Mouse (Mus musculus) kidney, embryonic 16.5 days (tissue): ENCODE results near the gene Msi2. TPM values are rescaled to one million over a fixed set of nuclear protein-coding genes. Genes with fewer than 3 reads are reported as not detected.

Experiments used
- ATAC-seq: fragments of 200-750 bp; cut with Nextera tagmentation; 2 replicates; pipeline ENCODE4 v1.8.0; 2017; ENCODE audit warnings: moderate TSS enrichment; ENCODE audit not compliant: low FRiP score, low TSS enrichment
- H3K27ac ChIP-seq: fragments of 300-500 bp; sonication (generic); 2 replicates; pipeline ENCODE4 v1.5.1; 2014; ENCODE audit warnings: low read length
- H3K27me3 ChIP-seq: fragments of 300-500 bp; sonication (generic); 2 replicates; pipeline ENCODE4 v1.6.1; 2014; ENCODE audit warnings: low read length, control low read depth, mixed read lengths; ENCODE audit not compliant: insufficient read depth
- H3K36me3 ChIP-seq: fragments of 300-500 bp; sonication (generic); 2 replicates; pipeline ENCODE4 v1.6.1; 2014; ENCODE audit warnings: low read length, control low read depth, mixed read lengths; ENCODE audit not compliant: insufficient read depth
- H3K4me1 ChIP-seq: fragments of 300-500 bp; sonication (generic); 2 replicates; pipeline ENCODE4 v1.6.1; 2014; ENCODE audit warnings: low read length, control low read depth, mixed read lengths; ENCODE audit not compliant: insufficient read depth
- H3K4me2 ChIP-seq: fragments of 300-500 bp; sonication (generic); replicated peaks from 2 replicates; pipeline ENCODE4 v1.6.1; 2014; ENCODE audit warnings: low read depth, low read length
- H3K4me3 ChIP-seq: fragments of 300-500 bp; sonication (generic); 2 replicates; pipeline ENCODE4 v1.5.1; 2014; ENCODE audit warnings: mild to moderate bottlenecking, low read length
- H3K9ac ChIP-seq: fragments of 300-500 bp; sonication (generic); replicated peaks from 2 replicates; pipeline ENCODE4 v1.6.1; 2014; ENCODE audit warnings: low read length
- H3K9me3 ChIP-seq: fragments of 300-500 bp; sonication (generic); 2 replicates; pipeline ENCODE4 v1.6.1; 2016; ENCODE audit warnings: low read length, control low read depth
- WGBS: fragments of 180-500 bp; shearing (Covaris S2); extraction: QIAGEN DNeasy Blood & Tissue Kit; methylation state at CpG from one replicate; pipeline ENCODE4 v1.1.7; 2014; 5-methylcytosine and 5-hydroxymethylcytosine counted together
- polyA plus RNA-seq: library from polyadenylated mRNA; unstranded; fragments of >200 nt; fragmentation: Nextera tagmentation; extraction: Ambion mirVana; gene quantifications from 2 replicates; pipeline ENCODE4 v1.2.1, GENCODE M21; 2015

Gene Msi2
- polyA plus RNA-seq, 1 experiment from 2014 or later: 24.3 TPM

GRCm38 (mm10) chr11:88538710-88539340, 179.5 kb downstream of the Msi2 start:
- no peak overlapping the region for H3K4me2 ChIP-seq
- no peak overlapping the region for H3K9ac ChIP-seq
- no peaks in the 10 kb centered on the region for H3K9me3 ChIP-seq
- peaks cover 69% of the 10 kb centered on the region for H3K4me1 ChIP-seq
- H3K36me3 ChIP-seq: no peaks in the 10 kb centered on the region
- ATAC-seq: no peak
- H3K4me3 ChIP-seq: no peak overlapping the region
- no peak overlapping the region for H3K27ac ChIP-seq
- 68% methylated on average over 13 of the region's 13 CpGs for WGBS
- H3K27me3 ChIP-seq: no peaks in the 10 kb centered on the region

GRCm38 (mm10) chr11:88537344-88537743, 181.0 kb downstream of the Msi2 start:
- Histone ChIP-seq H3K36me3 (no peaks in the 10 kb centered on the region), H3K9ac (no peak overlapping the region), H3K4me1 (peaks cover 56% of the 10 kb centered on the region), H3K27me3 (no peaks in the 10 kb centered on the region), H3K9me3 (no peaks in the 10 kb centered on the region), H3K4me2 (no peak overlapping the region), H3K27ac (peak overlapping the region; percentile 23; the same call in 1 of the 2 replicates), H3K4me3 (no peak overlapping the region)
- ATAC-seq: no peak
- 31% methylated on average over 7 of the region's 7 CpGs for WGBS

- H3K27me3 ChIP-seq: no peaks in the 10 kb centered on the region
- peak overlapping the region; percentile 23; the same call in 1 of the 2 replicates for H3K27ac ChIP-seq
- H3K4me2 ChIP-seq: no peak overlapping the region
- no peaks in the 10 kb centered on the region for H3K36me3 ChIP-seq
- ATAC-seq: no peak
- no peak overlapping the region for H3K4me3 ChIP-seq
- H3K4me1 ChIP-seq: peaks cover 54% of the 10 kb centered on the region
- no peaks in the 10 kb centered on the region for H3K9me3 ChIP-seq
- H3K9ac ChIP-seq: no peak overlapping the region
- WGBS: 90% methylated on average over 2 of the region's 2 CpGs
Observed at GRCm38 (mm10) chr11:88536861-88537260, 181.5 kb downstream of the Msi2 start.

DNA sequence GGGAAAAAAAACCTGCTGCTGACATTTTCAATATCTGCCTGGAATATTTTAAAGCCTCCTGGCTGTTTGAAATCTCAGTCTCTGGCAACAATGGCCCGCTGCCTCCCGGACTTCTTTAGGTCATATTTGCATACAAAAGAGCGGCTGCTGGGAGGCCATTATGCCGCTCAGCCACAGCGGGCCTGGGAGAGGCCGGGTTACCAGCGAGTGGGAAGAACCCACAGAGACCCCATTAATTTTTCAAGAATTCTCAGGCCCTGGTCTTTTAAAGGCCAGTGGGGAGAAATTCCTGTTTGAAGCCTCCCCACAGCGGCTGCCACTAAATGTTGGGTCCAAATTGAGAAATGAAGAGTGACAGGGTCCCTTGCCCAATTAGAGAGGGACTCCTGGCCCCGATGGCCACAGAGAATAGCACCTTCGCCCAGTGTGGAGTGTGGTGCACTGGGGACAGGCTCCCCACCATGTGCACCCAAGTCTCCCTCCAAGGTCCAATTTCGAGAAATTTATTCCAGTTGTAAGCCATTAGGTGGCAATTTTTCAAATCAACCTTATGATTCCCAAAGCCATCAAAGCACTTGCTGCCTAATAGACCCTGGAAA, 183.9 kb downstream of the Msi2 start:
- Histone ChIP-seq H3K9me3 (no peaks in the 10 kb centered on the region), H3K4me1 (peaks cover 43% of the 10 kb centered on the region), H3K36me3 (no peaks in the 10 kb centered on the region), H3K9ac (no peak overlapping the region), H3K4me3 (no peak overlapping the region), H3K27me3 (no peaks in the 10 kb centered on the region), H3K4me2 (no peak overlapping the region), H3K27ac (peak overlapping the region; percentile 17; the same call in 1 of the 2 replicates)
- 25% methylated on average over 11 of the region's 11 CpGs for WGBS
- ATAC-seq: no peak

GRCm38 (mm10) chr11:88532016-88532415, 186.3 kb downstream of the Msi2 start:
- Histone ChIP-seq H3K27me3 (no peaks in the 10 kb centered on the region), H3K4me3 (no peak overlapping the region), H3K36me3 (no peaks in the 10 kb centered on the region), H3K4me2 (no peak overlapping the region), H3K27ac (no peak overlapping the region), H3K9ac (no peak overlapping the region), H3K4me1 (peaks cover 43% of the 10 kb centered on the region), H3K9me3 (no peaks in the 10 kb centered on the region)
- no peak for ATAC-seq
- 43% methylated on average over 2 of the region's 2 CpGs for WGBS

DNA sequence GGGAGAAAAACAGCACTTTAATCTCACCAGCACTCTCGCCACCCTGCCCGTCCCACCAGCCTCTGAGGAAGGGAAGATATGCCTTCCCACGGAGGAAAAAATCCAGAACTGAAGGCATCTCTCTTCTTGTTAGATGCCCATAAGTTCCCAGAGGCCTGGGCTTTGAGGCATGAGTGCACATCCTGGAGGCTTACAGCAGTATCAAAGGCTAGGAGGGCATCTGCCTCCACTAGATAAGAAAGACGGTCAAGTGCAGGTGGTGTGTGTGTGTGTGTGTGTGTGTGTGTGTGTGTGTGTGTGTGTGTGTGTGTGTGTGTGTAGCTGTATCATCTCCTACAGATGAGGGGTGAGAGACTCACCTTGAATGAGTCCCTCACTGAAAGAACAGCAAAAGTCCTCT, 188.3 kb downstream of the Msi2 start:
- Histone ChIP-seq H3K9ac (no peak overlapping the region), H3K4me2 (no peak overlapping the region), H3K36me3 (no peaks in the 10 kb centered on the region), H3K9me3 (no peaks in the 10 kb centered on the region), H3K4me3 (no peak overlapping the region), H3K27me3 (no peaks in the 10 kb centered on the region), H3K27ac (no peak overlapping the region), H3K4me1 (peaks cover 52% of the 10 kb centered on the region)
- 77% methylated on average over 4 of the region's 4 CpGs for WGBS
- no peak for ATAC-seq

GRCm38 (mm10) chr11:88528522-88529101, 189.7 kb downstream of the Msi2 start:
- ATAC-seq: peak; percentile 37; the same call in 1 of the 2 replicates
- H3K9me3 ChIP-seq: no peaks in the 10 kb centered on the region
- H3K4me1 ChIP-seq: peaks cover 53% of the 10 kb centered on the region
- no peaks in the 10 kb centered on the region for H3K36me3 ChIP-seq
- no peak overlapping the region for H3K9ac ChIP-seq
- WGBS: 33% methylated on average over 8 of the region's 8 CpGs
- peak overlapping the region; percentile 17; the same call in 1 of the 2 replicates for H3K4me2 ChIP-seq
- no peak overlapping the region for H3K4me3 ChIP-seq
- H3K27ac ChIP-seq: peak overlapping the region; percentile 86
- H3K27me3 ChIP-seq: no peaks in the 10 kb centered on the region

- Histone ChIP-seq H3K36me3 (no peaks in the 10 kb centered on the region), H3K9me3 (no peaks in the 10 kb centered on the region), H3K9ac (no peak overlapping the region), H3K27ac (peak overlapping the region; percentile 12; the same call in 1 of the 2 replicates), H3K27me3 (no peaks in the 10 kb centered on the region), H3K4me2 (no peak overlapping the region), H3K4me3 (no peak overlapping the region), H3K4me1 (peaks cover 68% of the 10 kb centered on the region)
- WGBS: 15% methylated on average over 7 of the region's 7 CpGs
- ATAC-seq: no peak
Observed at GRCm38 (mm10) chr11:88526711-88527110, 191.6 kb downstream of the Msi2 start.

GRCm38 (mm10) chr11:88524790-88525575, 193.3 kb downstream of the Msi2 start:
- H3K36me3 ChIP-seq: no peaks in the 10 kb centered on the region
- no peak overlapping the region for H3K4me3 ChIP-seq
- H3K27ac ChIP-seq: peak overlapping the region; percentile 75
- H3K4me2 ChIP-seq: no peak overlapping the region
- H3K4me1 ChIP-seq: peaks cover 81% of the 10 kb centered on the region
- H3K9ac ChIP-seq: 0 out of 2 replicates have a peak overlapping the region, but pooled peaks have one; percentile 27
- H3K27me3 ChIP-seq: no peaks in the 10 kb centered on the region
- no peaks in the 10 kb centered on the region for H3K9me3 ChIP-seq
- WGBS: 50% methylated on average over 10 of the region's 10 CpGs
- ATAC-seq: no peak
